Mouse (Mus musculus): Measurements from ENCODE around the gene Tmed3. TPM values are rescaled to one million over a fixed set of nuclear protein-coding genes. Genes with fewer than 3 reads are reported as not detected.

Gene Tmed3
- total RNA-seq, 2 experiments from 2014 or later: 70.7 to 75.4 TPM

Other genes starting within 250 kb of the Tmed3 start
- gene Minar1, start 81.9 kb downstream of the Tmed3 start, total RNA-seq (2021): under 1 TPM; 0.09 to 0.30 TPM
- gene Ankrd34c, start 33.4 kb upstream of the Tmed3 start, total RNA-seq (2021): not detected
- 1 to 10 TPM; 1.9 TPM for gene Rasgrf1, start 204.8 kb upstream of the Tmed3 start, total RNA-seq (2021)